Mouse (Mus musculus) thymus, postnatal 4 days (tissue): Measurements from ENCODE around the gene Herpud2.
"Not testable (repeated sequence)": the region's sequence is repeated elsewhere in the genome, so short reads cannot be mapped to it uniquely, and the experiment has no call there.

ENCODE experiments used
- DNase-seq: peaks from one replicate; pipeline ENCODE4 v3.0.0; 2021

Gene Herpud2

GRCm38 (mm10) chr9:25143950-25144349 lies 7.7 kb downstream of the Herpud2 start:
- DNase-seq: no peak

- no peak for DNase-seq
Measured at GRCm38 (mm10) chr9:25142988-25143387, 8.6 kb downstream of the Herpud2 start.

- no peak for DNase-seq
Measured at GRCm38 (mm10) chr9:25142041-25142440, 9.6 kb downstream of the Herpud2 start.

GRCm38 (mm10) chr9:25140330-25140729 lies 11.3 kb downstream of the Herpud2 start:
- no peak for DNase-seq

DNA sequence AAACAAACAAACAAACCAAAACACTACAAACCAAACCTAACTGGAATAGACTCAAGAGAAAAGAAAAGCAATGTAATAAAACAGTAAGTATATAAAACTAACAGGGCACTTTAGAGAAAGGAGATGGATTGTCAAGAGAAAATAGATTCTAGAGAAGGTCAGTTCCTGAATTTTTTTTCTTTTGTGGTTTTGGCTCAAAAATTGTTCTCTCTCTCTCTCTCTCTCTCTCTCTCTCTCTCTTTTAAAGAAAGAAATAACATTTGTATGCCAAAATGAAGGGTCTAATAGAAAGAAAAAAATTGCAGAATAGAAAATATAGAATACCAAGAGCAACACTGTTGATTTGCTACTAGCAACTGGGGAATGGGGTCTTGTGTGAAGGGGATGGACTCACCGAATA lies 12.7 kb downstream of the Herpud2 start:
- DNase-seq: no peak

DNA sequence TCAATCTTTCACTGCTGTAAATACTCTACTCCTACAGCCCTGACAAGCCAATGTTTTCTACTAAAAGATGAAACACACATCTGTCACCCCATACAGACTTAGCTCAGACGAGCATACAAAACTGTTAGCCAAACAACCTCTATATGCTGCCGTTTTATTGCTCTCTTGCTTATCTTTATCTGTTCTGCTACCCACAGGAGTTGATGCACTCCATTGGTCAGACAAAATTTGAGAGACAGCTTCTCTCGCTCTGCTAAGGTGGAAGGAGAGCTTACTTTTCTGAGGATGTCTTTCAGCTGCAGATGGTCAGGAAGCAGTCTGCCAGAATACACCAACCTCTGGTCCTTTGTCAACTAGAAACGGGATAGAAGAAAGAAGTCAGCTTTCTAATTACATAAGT lies 18.7 kb downstream of the Herpud2 start:
- DNase-seq: no peak

DNA sequence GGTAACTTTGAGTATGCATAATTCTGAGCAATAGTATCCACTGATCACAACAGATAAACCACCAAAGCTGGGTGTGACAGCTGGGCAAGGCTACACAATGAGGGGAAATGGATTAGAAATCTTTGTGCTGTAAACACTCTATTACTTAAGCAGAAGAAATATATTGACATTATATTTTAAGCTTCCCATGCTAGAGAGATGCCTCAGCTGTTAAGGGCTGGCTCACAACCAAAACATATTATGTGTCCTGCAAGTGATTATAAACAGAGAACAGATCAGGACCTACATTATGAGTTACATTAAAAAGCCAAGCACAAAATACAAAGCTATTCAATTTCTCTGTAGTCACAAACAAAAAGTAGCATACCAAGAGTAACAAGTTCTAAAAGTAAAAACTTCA lies 19.4 kb downstream of the Herpud2 start:
- DNase-seq: no peak

GRCm38 (mm10) chr9:25124048-25124447 lies 27.6 kb downstream of the Herpud2 start:
- DNase-seq: no peak

DNA sequence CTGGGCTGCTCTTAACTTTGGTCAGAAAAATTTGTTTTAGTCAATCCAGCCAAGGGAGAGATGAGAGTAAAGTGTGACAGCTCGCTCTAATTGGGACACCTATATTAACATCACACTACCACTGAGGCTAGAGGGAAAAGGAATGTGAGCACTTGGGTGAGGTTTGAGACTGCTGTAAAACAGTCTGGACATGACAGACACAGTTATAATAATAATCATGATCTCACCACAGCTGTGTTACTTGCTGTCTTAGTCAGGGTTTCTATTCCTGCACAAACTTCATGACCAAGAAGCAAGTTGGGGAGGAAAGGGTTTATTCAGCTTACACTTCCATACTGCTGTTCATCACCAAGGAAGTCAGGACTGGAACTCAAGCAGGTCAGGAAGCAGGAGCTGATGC lies 28.0 kb downstream of the Herpud2 start:
- DNase-seq: not testable (repeated sequence)

- peak; percentile 40 for DNase-seq
Measured at GRCm38 (mm10) chr9:25104638-25105037, 47.0 kb downstream of the Herpud2 start.

- no peak for DNase-seq
Measured at GRCm38 (mm10) chr9:25102881-25103280, 48.7 kb downstream of the Herpud2 start.

DNA sequence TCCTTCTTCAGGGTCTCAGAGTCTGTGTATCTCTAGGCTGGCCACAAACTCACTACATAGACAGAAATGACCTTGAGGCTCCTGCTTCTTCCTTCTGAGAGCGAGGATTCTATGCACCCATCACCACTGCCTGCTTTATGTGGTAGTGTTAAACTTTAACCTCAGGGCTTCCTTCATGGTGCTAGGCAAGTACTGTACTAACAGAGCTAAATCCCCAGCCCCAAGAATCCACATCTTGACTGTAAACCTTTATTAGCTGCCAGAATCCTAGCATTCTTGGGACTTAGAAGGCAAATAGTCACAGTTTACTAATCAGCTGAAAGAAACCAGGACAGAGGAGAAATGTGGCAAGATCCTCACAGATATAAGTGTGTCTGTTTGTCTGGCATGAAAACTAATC lies 60.8 kb downstream of the Herpud2 start:
- no peak for DNase-seq

- DNase-seq: no peak
Measured at GRCm38 (mm10) chr9:25089122-25089521, 62.5 kb downstream of the Herpud2 start, which contains the start of gene Gm10181. TSS of gene Gm10181 (plus strand) at chr9:25089422.

DNA sequence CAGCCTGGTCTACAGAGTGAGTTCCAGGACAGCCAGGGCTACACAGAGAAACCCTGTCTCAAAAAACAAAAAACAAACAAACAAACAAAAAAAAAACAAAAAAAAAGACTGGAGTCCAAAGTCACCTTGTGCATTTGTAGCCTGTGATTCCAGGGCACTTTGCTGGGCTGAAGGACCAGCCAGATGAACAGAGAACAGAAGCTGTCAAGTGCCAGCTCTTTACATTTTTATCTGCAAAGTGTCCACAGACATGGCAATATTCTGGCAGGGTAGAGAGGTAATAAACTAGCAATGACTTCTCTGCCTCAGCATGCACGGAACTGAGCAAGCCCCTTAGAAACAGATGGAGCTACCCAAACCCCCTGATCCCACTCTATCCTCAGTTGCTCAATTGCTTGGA lies 75.1 kb downstream of the Herpud2 start:
- DNase-seq: no peak

- no peak for DNase-seq
Measured at GRCm38 (mm10) chr9:25075977-25076376, 75.6 kb downstream of the Herpud2 start.

DNA sequence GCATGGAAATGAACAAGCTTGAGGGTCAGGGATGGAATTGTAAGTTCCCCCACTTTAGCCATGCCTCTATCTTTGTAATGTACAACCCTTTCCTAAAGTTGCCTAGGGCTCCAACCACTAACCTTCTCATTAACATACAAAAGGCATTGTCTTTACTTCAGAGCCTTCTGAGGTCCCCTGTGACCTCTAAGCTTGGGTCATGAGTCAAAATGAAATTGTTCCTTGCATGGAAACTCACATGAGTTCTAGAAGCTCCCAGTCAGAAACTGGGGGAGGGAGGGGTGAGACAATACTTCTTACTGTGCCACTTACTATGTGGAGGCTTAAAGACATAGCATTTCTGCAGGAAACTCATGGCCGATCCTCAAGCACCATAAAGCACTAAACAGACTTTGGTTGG lies 79.0 kb downstream of the Herpud2 start:
- no peak for DNase-seq

DNA sequence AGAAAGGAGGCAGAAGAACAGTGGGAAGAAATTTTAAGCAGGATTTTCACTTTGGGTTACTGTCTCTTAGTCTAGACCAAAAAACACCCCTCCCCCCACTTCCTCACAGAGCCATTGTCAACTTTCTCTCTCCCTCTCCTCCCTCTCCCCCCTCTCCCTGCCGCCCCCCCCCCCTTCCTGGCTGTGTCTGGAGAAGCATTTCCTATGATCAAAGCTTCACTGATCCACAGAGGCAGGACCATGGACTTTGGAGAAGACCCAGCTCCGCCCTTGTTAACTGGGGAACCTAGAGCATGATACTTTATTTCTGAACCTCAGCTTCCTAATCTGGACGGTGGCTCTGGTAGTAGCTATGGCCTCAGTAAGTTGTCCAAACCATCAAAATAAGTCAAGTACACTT lies 92.9 kb downstream of the Herpud2 start:
- DNase-seq: no peak
